Mouse (Mus musculus) brain, embryonic 14.5 days (tissue): Measurements from ENCODE around the gene Hspa12b. TPM values are rescaled to one million over a fixed set of nuclear protein-coding genes. Genes with fewer than 3 reads are reported as not detected.

Experiments
- DNase-seq: peaks from one replicate; pipeline ENCODE4 v3.0.0-alpha.2; 2011; ENCODE audit warnings: low read depth
- CTCF ChIP-seq: fragments of 200-500 bp; IDR thresholded peaks from 2 replicates; pipeline ENCODE4 v1.5.1; 2012; ENCODE audit warnings: inconsistent platforms, mild to moderate bottlenecking, moderate library complexity, borderline replicate concordance; ENCODE audit not compliant: insufficient read depth, insufficient read length; ENCODE audit errors: extremely low read depth
- POLR2A ChIP-seq: fragments of 200-500 bp; IDR thresholded peaks from 2 replicates; pipeline ENCODE4 v1.6.1; 2012; ENCODE audit warnings: mild to moderate bottlenecking, inconsistent platforms, borderline replicate concordance; ENCODE audit not compliant: poor library complexity, insufficient read depth, insufficient read length, severe bottlenecking; ENCODE audit errors: extremely low read depth
- polyA plus RNA-seq: library from polyadenylated mRNA; depleted of rRNA; stranded (reverse); fragments of >200 nt; gene quantifications from 2 replicates; pipeline ENCODE4 v1.2.3, GENCODE M21; 2012; rRNA removed

Hspa12b gene
- polyA plus RNA-seq, 1 experiment, result 10.1 TPM

GRCm38 (mm10) chr2:131189521-131190309 is 62.6 kb downstream of the Hspa12b start:
- peak; percentile 32 for DNase-seq
- TF ChIP-seq POLR2A, result no peak
- no peak for TF ChIP-seq CTCF

GRCm38 (mm10) chr2:131190344-131191004 is 63.4 kb downstream of the Hspa12b start:
- DNase-seq, result peak; percentile 88
- TF ChIP-seq POLR2A, result no peak
- no peak for TF ChIP-seq CTCF

- TF ChIP-seq POLR2A, result no peak
- no peak for DNase-seq
These were observed 63.9 kb downstream of the Hspa12b start for GRCm38 (mm10) chr2:131191005-131191390.

Other genes starting within 250 kb of the Hspa12b start
- gene 4930402H24Rik, start 220.9 kb upstream of the Hspa12b start, polyA plus RNA-seq, result 74.2 and 82.2 TPM in 2 replicates
- gene Atrn, start 220.8 kb upstream of the Hspa12b start, polyA plus RNA-seq, result 25.9 and 37.7 TPM in 2 replicates
- gene Gfra4, start 84.2 kb upstream of the Hspa12b start, polyA plus RNA-seq, result 43.7 and 54.0 TPM in 2 replicates
- gene Adam33, start 63.5 kb upstream of the Hspa12b start, polyA plus RNA-seq, result 4.9 and 5.4 TPM in 2 replicates
- gene Siglec1, start 40.5 kb upstream of the Hspa12b start, polyA plus RNA-seq, result 0.35 and 0.52 TPM in 2 replicates
- not detected in 2 replicates for gene Gm11037, start 6.2 kb downstream of the Hspa12b start, polyA plus RNA-seq
- gene 1700037H04Rik, start 32.8 kb downstream of the Hspa12b start, polyA plus RNA-seq, result 113 and 118 TPM in 2 replicates
- gene Cenpb, start 52.8 kb downstream of the Hspa12b start, polyA plus RNA-seq, result 71.2 and 89.3 TPM in 2 replicates
- 41.4 and 54.8 TPM in 2 replicates for gene Cdc25b, start 59.7 kb downstream of the Hspa12b start, polyA plus RNA-seq
- 35.4 and 36.4 TPM in 2 replicates for gene Spef1, start 60.0 kb downstream of the Hspa12b start, polyA plus RNA-seq
- gene Ap5s1, start 79.8 kb downstream of the Hspa12b start, polyA plus RNA-seq, result 34.9 and 45.3 TPM in 2 replicates
- gene Mavs, start 106.8 kb downstream of the Hspa12b start, polyA plus RNA-seq, result 9.3 and 10.4 TPM in 2 replicates
- gene Pank2, start 135.2 kb downstream of the Hspa12b start, polyA plus RNA-seq, result 32.1 and 36.3 TPM in 2 replicates
- 36.2 and 41.0 TPM in 2 replicates for gene Rnf24, start 225.6 kb downstream of the Hspa12b start, polyA plus RNA-seq